Mouse (Mus musculus) testis, adult 2 months (tissue): ENCODE results near the gene En1.

Experiments
- CTCF ChIP-seq: fragments of 200-500 bp; IDR thresholded peaks from 2 replicates; pipeline ENCODE4 v1.5.1; 2012; ENCODE audit warnings: low read depth, mild to moderate bottlenecking, inconsistent platforms, low read length, moderate library complexity; ENCODE audit not compliant: control insufficient read depth, insufficient read depth, insufficient replicate concordance
- POLR2A ChIP-seq: fragments of 200-500 bp; IDR thresholded peaks from 2 replicates; pipeline ENCODE4 v1.6.1; 2012; ENCODE audit warnings: low read depth, mild to moderate bottlenecking, inconsistent platforms, low read length, moderate library complexity; ENCODE audit not compliant: control insufficient read depth

- TF ChIP-seq CTCF (no peak), POLR2A (no peak)
Measured at GRCm38 (mm10) chr1:120609611-120610010, 7.4 kb downstream of the En1 start.
